Mouse (Mus musculus) heart, adult 9 months (tissue): Measurements from ENCODE around the gene Fgf11.

Experiments
- DNase-seq, 2 experiments: peaks; one replicate each; pipeline ENCODE4 v3.0.0; 2022; ENCODE audit warnings: low spot score in 2 of 2

The Fgf11 gene

GRCm38 (mm10) chr11:69801379-69801977 is at the start of gene Fgf11:
Gene Fgf11, minus strand, starts transcription at chr11:69801857.
- DNase-seq = no peak

- DNase-seq = no peak
Observed at GRCm38 (mm10) chr11:69850754-69851153, 49.1 kb upstream of the Fgf11 start.

DNA sequence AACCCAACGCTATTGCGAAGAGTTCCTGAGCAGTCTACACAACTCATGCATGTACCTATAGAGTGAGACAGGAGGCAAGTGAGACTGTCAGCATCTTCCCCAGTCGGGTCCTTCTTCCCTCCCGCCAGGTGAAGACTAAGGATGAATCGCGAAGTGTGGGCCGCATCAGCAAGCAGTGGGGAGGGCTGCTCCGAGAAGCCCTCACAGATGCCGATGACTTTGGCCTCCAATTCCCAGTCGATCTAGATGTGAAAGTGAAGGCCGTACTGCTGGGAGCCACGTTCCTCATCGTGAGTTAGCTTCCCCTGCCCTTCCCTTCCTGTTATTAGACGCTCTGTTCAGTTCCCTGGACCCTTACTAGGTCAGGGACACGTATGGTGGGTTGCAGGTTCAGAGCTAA is 48.2 kb upstream of the Fgf11 start:
- DNase-seq = no peak

DNA sequence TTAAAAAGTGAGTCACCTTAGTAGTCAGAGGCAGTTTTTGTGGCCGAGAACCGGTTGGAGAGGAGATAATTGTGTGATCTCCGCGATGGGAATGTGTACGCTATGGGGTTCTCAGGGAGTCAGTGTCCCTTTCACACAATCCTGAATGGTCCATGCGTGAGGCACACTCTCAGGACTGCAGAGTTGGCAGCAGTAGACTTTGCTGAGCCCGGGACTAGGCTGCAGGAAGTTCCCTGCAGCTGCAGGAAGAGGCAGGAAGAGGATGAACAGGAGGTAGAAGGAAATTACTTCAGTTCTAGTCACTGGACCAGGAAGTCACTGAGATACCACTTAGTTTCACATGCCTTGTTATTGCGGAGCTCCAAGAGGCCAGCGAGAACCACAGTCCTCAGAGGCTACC is 47.5 kb upstream of the Fgf11 start:
- DNase-seq = peak; percentile 36 to 70

DNA sequence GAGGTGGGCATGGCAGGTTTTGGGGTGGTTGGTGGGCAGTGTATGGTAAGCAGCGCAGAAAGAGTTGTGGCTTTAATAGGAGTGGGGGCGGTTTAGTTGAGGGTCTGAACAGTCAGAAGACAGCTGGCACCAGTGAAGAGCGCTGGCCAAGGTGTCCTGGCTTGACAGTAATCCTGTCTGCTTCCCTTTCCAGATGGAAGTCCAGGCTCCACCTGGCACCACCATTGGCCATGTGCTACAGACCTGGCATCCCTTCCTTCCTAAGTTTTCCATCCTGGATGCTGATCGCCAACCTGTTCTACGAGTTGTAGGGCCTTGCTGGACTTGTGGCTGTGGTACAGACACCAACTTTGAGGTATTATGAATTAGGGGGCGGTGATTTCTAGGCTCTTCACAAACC is 46.4 kb upstream of the Fgf11 start:
- no peak for DNase-seq

DNA sequence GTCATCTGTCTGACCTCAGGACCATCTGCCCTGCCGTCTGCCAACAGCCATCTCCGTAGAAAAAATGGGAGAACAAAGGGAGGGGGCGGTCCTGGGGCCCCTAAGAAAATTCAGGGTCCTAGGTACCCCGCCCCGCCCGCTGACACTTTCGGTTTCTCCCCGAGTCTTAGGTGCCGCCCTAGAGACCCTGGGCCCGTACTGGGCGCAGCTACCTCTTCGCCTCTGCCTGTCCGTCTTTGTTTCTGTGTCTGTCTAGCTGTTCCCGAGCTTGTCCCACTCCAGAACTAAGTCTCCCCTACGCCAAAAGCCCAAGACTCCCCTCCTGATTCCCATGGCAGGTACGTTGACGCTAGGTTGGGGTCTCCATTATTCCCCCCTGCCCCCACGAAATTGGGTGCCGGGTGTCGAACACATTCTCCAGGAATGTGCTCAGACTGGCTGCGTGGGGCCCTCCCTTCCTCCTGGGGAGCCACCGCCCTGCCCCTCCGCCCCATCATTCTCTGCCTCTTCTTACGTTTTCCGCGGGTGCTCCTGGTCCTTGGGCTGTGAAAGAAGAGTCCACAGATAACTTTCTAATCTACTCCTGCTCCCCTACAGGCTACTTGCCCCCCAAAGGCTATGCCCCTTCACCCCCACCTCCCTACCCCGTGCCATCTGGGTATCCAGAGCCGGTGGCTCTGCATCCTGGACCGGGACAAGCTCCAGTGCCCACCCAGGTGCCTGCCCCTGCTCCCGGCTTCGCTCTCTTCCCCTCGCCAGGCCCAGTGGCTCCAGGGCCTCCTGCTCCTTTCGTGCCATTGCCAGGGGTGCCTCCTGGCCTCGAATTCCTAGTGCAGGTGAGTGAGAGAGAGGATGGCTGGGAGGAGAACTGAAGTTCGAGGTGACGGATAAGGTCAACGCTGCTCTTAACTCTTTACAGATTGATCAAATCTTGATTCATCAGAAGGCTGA is 45.4 kb upstream of the Fgf11 start:
- DNase-seq = peak; percentile 42 to 46

DNA sequence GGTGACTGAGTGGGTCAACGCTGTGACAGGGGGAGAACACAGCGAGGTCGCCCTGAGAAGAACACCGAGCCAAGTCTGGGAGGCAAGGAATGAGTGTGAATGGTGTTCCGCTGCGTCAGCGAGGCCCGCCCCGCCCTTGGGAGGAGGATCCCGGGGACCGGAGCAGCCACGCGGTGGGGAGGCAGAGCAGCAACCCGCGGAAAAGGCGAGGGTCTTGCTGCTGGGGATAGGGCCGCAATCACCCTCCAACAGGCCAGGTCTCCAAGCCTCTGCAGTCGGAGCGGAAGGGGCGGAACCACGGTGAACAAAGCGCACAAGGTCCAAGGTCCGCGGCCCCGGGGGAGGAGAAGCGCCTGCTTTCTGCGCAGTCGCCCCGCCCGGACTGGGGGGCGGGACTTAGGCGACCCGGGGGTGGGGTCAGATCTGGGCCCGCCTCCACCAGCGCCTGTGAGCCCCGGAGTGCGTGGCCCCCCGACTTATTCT is 44.6 kb upstream of the Fgf11 start, which contains the start of gene Plscr3:
Gene Plscr3, plus strand, starts transcription at position 179 of the 483 bp plus-strand sequence.
- peak; percentile 90 to 93 for DNase-seq

DNA sequence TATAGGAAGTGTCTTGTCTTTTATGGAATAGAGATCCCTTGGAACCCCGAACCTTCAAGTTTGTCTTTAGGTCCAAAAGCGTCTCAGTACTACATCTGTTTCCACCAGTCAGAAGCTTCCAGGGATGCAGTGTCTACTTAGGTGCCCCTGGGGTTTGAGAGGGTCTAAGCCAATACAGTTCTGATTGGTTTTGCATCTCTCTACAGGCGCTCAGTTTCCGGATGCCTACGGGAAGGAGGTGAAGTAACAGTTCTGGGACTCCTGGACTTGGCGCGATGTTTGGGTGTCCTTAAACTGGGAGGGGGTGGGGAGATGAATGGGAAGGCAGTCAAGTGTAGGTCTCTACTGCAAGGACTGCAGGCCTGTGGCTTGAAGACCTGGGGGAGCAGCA is 37.1 kb upstream of the Fgf11 start:
- DNase-seq = no peak

DNA sequence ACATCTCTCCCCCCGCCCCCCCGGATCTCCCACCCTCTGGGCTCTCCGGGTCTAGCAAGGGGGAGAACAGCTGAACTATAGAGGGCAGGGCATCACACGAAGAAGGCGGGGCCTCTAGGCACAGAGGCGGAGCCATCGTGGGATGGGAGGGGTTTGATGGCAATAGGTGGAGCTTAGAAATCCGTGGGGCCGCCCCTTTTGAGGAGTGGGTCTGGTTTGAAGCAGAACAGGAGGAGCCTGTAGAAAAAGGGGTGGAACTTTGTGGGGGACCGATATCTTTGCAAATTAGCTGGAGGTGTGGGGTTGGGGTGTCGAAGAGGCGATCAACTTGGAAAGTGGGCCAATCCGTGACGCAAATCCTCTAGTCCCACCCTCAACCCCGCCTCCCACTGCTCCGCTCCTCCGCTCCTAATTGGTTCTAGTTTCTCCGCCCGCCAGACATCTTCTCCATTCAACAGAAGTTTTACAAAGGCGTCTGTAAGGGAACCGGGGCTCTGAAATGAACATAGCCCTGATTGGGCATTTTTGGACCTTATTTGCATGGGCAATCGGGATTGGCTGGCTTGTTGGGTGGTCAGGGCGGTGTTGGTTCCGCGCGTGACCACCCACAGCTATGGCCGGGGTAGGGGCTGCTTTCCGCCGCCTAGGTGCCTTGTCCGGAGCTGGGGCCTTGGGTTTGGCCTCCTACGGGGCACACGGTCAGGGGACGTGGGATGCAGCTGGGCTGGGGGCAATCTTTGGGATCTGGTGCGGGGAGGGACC is 36.5 kb upstream of the Fgf11 start, which contains the start of gene Tmem256:
Gene Tmem256, plus strand, starts transcription at position 563 of the 762 bp plus-strand sequence.
- DNase-seq = peak; percentile 98 to 99

- no peak for DNase-seq
Observed at GRCm38 (mm10) chr11:69837604-69837951, 35.9 kb upstream of the Fgf11 start, which contains the start of gene Nlgn2. Gene Nlgn2, minus strand, starts transcription at chr11:69837784.

- DNase-seq = peak; percentile 50 to 64
Observed at GRCm38 (mm10) chr11:69836703-69837576, 35.3 kb upstream of the Fgf11 start.

DNA sequence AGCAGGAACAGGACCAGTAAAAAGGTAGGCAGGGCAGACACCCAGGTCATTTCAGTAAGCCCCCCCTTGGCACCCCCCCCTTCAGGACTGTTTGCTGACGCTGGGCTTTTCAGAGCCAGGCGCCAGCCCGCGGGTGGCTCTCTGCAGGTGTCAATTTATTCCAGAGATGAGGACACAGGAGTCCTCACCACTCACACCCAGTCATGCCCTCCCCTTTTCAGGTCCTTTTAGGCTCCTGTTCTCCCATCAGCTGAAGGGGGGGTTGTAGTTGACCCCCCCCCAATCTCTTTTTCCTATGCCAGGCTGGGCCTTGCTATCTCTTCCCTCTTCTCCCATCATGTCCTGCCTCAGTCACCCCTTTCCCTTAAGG is 34.3 kb upstream of the Fgf11 start:
- DNase-seq = no peak

DNA sequence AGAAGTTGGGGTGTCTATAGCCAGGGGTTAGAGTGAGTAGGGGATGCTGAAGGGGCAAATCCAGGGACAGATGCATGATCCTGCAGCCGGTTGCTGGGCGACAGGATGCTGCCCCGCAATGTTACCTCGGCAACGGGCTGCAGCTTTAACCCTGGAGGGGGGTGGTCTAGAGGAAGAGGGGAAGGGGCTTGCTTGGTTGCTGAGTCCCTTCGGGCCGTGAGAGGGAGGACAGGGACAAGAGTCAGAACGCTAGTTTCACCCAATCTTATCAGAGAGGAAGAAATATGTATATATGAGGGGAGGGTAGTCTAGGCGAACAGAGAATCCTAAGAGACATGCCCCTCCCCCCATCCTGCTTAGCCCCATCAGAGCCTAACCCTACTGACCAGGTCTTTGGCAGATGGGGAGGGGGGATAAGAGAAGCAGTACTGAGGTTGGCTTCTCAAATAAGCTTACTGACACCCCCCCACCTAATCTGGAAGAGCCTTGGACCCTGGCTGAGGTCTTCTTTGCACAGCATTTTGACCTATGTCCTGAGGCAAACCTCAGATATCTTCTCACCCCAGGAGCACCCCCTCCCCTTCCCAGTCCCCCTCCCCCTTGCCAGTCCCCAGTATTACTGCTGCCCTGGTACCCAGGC is 33.8 kb upstream of the Fgf11 start:
- DNase-seq = no peak

GRCm38 (mm10) chr11:69834001-69834549 is 32.4 kb upstream of the Fgf11 start:
- no peak for DNase-seq

DNA sequence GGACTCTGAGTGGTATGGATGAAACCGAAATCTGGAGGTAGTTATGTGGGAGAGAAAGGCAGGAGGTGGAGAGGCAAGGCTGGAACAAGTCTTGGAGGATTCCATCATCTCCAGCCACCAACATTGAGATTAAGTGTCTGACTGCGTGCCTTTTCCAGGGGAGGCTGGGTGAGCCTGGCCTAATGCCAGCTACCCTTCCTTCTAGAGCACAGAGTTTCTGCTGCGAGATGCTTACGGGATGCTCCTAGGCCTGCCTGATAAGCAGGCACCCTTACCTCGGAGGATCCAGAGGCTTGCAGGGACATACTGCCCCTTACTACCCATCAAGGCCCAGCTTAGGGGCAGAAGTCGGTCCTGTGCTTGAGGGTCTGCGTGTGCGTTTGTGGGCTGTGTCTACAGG is 31.9 kb upstream of the Fgf11 start:
- no peak for DNase-seq

DNA sequence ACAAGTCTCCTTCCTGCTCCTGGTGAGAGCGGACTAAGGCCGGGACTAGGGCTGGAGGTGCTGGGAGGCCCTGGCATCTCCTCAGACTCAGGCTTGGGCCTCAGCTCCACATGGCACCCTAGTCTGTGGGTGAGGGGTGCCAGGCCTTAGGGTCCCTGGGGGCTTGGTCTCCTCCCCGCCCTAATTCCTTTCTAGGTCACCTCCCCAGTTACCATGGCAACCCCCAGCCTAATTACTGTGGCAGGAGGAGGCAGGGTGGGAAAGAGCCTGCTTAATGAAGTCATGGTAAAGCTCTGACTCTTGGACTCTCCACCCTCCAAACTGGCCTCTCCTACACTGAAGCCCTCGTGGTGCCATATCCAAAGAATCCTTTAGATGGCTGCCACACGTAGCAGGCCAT is 27.2 kb upstream of the Fgf11 start:
- no peak for DNase-seq

DNA sequence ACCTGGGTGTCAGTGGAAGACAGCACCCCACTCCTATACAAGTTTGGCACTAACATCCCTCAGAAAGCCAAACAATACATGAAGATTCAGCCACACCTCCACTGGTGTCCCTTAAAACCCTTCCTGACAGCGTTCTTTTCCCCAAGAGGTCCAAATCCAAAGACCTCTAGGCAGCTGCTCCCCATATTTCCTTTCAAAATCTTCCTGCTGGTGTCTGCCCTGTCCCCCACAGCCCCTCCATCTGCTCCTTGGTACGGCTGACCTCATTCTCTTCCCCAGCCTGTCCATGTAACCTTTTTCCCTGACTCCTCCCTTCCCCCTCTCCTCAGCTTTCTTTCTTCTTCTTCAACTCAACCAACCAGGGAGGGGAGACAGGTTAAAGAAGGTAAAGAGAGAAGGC is 21.8 kb upstream of the Fgf11 start:
- no peak for DNase-seq

GRCm38 (mm10) chr11:69822080-69822479 is 20.4 kb upstream of the Fgf11 start, which contains the start of gene Spem1:
Gene Spem1, minus strand, starts transcription at chr11:69822180.
- no peak for DNase-seq

DNA sequence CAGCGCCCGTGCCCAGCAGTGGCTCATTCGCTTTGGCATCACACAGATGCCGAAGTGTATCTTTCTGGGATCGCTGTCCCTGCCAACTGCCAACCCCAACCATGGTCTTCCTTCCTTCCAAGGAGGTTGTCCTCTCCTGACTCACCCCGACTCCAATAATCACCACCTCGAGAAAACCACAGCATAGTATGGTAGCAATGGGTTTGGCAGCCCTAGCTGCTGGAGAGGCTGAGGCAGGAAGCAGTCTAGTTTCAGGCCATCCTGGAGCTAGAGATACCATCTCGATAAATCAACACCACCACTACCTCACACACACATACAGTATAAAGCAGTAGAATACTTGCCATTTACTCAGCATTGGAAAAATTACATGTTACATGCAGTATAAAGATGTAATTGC is 17.2 kb upstream of the Fgf11 start:
- no peak for DNase-seq

DNA sequence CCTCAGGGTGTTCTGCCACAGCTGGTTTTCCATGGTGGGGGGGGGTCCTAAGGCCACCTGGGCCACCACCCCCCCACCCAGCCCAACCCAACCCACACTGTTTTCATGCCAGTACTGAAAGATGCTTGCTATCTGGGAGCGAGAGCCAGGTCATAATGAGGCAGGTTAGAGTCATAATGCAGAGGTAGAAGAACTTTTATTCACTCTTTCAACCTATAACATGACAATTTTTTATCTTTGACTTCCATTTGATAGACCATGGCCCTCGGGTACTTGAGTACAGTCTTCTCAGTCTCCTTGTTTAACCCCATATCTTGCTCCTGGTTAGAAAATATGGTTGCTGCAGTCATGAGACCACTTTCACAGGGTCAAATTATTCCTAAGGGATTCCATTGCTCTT is 16.7 kb upstream of the Fgf11 start, which contains the start of gene Spem2:
Gene Spem2, minus strand, starts transcription at position 101 of the 400 bp plus-strand sequence.
- DNase-seq = no peak
